Mouse (Mus musculus) limb, embryonic 12.5 days (tissue): ENCODE results near the gene Bok. TPM values are rescaled to one million over a fixed set of nuclear protein-coding genes. Genes with fewer than 3 reads are reported as not detected.

ENCODE experiments used
- ATAC-seq: fragments of 200-750 bp; cut with Nextera tagmentation; 2 replicates; pipeline ENCODE4 v1.8.0; 2017; ENCODE audit warnings: low read depth, moderate TSS enrichment; ENCODE audit not compliant: insufficient number of reproducible peaks, insufficient read depth, low FRiP score, low TSS enrichment
- H3K27ac ChIP-seq: fragments of 300-500 bp; sonication (generic); 2 replicates; pipeline ENCODE4 v1.5.1; 2016; ENCODE audit warnings: mild to moderate bottlenecking, moderate library complexity
- H3K27me3 ChIP-seq: fragments of 300-500 bp; sonication (generic); 2 replicates; pipeline ENCODE4 v1.6.1; 2016; ENCODE audit warnings: mild to moderate bottlenecking, moderate library complexity
- H3K36me3 ChIP-seq: fragments of 300-500 bp; sonication (generic); 2 replicates; pipeline ENCODE4 v1.6.1; 2016; ENCODE audit warnings: mild to moderate bottlenecking, moderate library complexity
- H3K4me1 ChIP-seq: fragments of 300-500 bp; sonication (generic); replicated peaks from 2 replicates; pipeline ENCODE4 v1.6.1; 2016
- H3K4me2 ChIP-seq: fragments of 300-500 bp; sonication (generic); 2 replicates; pipeline ENCODE4 v1.6.1; 2016; ENCODE audit warnings: mild to moderate bottlenecking, moderate library complexity
- H3K4me3 ChIP-seq: fragments of 300-500 bp; sonication (generic); replicated peaks from 2 replicates; pipeline ENCODE4 v1.5.1; 2016; ENCODE audit warnings: mild to moderate bottlenecking
- H3K9ac ChIP-seq: fragments of 300-500 bp; sonication (generic); replicated peaks from 2 replicates; pipeline ENCODE4 v1.6.1; 2016; ENCODE audit warnings: mild to moderate bottlenecking, moderate library complexity
- H3K9me3 ChIP-seq: fragments of 300-500 bp; sonication (generic); 2 replicates; pipeline ENCODE4 v1.6.1; 2016; ENCODE audit warnings: mild to moderate bottlenecking, moderate library complexity
- WGBS: fragments of 180-500 bp; shearing (Covaris S2); methylation state at CpG from one replicate; pipeline ENCODE4 v1.1.7; 2016; 5-methylcytosine and 5-hydroxymethylcytosine counted together
- polyA plus RNA-seq: library from polyadenylated mRNA; unstranded; fragments of >200 nt; fragmentation: Nextera tagmentation; extraction: Ambion mirVana; gene quantifications from 2 replicates; pipeline ENCODE4 v1.2.1, GENCODE M21; 2016

Bok gene
- polyA plus RNA-seq, 1 experiment from 2014 or later, result 38.7 TPM

GRCm38 (mm10) chr1:93691106-93691505, 5.6 kb downstream of the Bok start:
- Histone ChIP-seq H3K9me3 (no peaks in the 10 kb centered on the region), H3K4me2 (no peak overlapping the region), H3K27ac (no peak overlapping the region), H3K4me1 (peaks cover 10% of the 10 kb centered on the region), H3K27me3 (peaks cover 11% of the 10 kb centered on the region; the same call in 1 of the 2 replicates), H3K4me3 (no peak overlapping the region), H3K36me3 (peaks cover 20% of the 10 kb centered on the region), H3K9ac (no peak overlapping the region)
- WGBS, result 92% methylated on average over 8 of the region's 8 CpGs
- no peak for ATAC-seq

DNA sequence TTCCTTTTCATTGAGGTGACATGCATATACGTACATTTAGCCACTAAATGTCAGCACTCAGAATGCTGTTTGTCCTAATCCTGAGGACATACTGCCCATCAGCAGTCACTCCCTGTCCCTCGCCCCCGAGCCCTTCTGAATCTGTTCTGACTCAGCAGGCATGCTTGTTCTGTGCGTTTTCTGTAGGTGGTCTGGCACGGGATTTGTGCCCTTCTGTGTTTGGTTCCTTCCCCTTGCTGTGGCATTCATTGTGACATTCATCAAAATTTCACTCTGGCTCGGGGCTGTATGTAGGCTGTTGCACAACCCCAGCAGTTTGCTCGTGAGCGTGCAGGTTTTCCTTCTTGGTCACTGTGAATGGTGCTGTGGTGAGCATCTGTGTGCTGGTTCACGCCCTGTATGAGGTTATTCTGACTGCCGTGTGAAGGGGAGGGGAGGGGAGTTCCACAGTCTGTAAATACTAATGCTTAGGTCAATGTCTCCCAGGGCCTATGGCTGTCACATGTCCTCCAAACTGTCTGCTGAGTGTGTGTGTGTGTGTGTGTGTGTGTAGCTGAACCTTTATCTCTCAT, 6.4 kb downstream of the Bok start:
- WGBS, result 82% methylated on average over 10 of the region's 10 CpGs
- Histone ChIP-seq H3K36me3 (peaks cover 20% of the 10 kb centered on the region), H3K4me3 (no peak overlapping the region)

DNA sequence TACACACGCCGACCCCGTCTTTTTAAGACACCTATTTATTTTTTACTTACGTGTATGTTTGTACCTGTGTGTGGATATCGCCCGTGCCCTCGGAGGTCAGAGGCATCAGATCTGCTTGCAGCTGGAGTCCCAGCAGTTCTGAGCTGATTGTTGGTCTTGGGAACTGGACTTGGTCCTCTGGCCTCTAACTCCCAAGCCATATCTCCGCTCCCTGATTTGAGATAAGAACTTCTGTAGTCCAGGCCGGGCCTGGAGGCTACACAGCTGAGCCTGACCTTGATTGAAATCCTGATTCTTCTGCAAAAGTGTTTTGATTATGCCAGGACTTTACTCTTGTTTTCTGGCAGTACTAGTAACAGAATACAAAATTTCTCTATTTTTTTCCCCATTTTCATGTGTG, 7.3 kb downstream of the Bok start:
- no peak overlapping the region for H3K27ac ChIP-seq
- no peak overlapping the region for H3K4me2 ChIP-seq
- no peaks in the 10 kb centered on the region for H3K9me3 ChIP-seq
- 94% methylated on average over 9 of the region's 9 CpGs for WGBS
- no peak overlapping the region for H3K4me3 ChIP-seq
- no peak overlapping the region for H3K9ac ChIP-seq
- ATAC-seq, result no peak
- H3K4me1 ChIP-seq, result no peaks in the 10 kb centered on the region
- H3K27me3 ChIP-seq, result no peaks in the 10 kb centered on the region
- peaks cover 20% of the 10 kb centered on the region for H3K36me3 ChIP-seq

More for the DNA sequence above, 6.4 kb downstream of the Bok start:
- Histone ChIP-seq H3K9me3 (no peaks in the 10 kb centered on the region), H3K4me1 (peaks cover 3% of the 10 kb centered on the region), H3K9ac (no peak overlapping the region), H3K27ac (no peak overlapping the region), H3K4me2 (no peak overlapping the region), H3K27me3 (0 out of 2 replicates have a peak, but pooled peaks cover 3% of the 10 kb centered on the region)
- no peak for ATAC-seq

GRCm38 (mm10) chr1:93693502-93693901, 8.0 kb downstream of the Bok start:
- H3K27ac ChIP-seq, result no peak overlapping the region
- 87% methylated on average over 3 of the region's 3 CpGs for WGBS
- no peak overlapping the region for H3K9ac ChIP-seq
- ATAC-seq, result no peak
- no peaks in the 10 kb centered on the region for H3K9me3 ChIP-seq
- peaks cover 20% of the 10 kb centered on the region for H3K36me3 ChIP-seq
- no peak overlapping the region for H3K4me3 ChIP-seq
- no peaks in the 10 kb centered on the region for H3K27me3 ChIP-seq
- H3K4me1 ChIP-seq, result no peaks in the 10 kb centered on the region
- H3K4me2 ChIP-seq, result no peak overlapping the region

DNA sequence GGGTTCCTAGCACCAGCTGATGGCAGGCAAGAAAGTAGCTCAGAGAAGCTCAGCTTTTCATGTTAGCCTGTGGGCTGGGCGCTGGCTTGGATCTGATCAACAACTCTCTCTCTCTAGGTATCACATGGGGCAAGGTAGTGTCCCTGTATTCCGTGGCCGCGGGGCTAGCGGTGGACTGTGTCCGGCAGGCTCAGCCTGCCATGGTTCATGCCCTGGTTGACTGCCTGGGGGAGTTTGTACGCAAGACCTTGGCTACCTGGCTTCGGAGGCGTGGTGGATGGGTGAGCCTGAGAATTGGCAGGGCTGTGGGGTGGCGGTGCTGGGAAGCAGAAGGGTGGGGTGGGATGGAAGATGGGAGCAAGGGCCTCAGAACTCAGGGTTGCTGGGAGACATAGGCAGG, 8.5 kb downstream of the Bok start:
- Histone ChIP-seq H3K9me3 (no peaks in the 10 kb centered on the region), H3K4me1 (no peaks in the 10 kb centered on the region), H3K4me3 (no peak overlapping the region), H3K9ac (no peak overlapping the region), H3K36me3 (peaks cover 20% of the 10 kb centered on the region), H3K27ac (no peak overlapping the region), H3K27me3 (no peaks in the 10 kb centered on the region), H3K4me2 (no peak overlapping the region)
- ATAC-seq, result no peak
- 90% methylated on average over 10 of the region's 10 CpGs for WGBS

GRCm38 (mm10) chr1:93694966-93695365, 9.5 kb downstream of the Bok start:
- Histone ChIP-seq H3K36me3 (peaks cover 20% of the 10 kb centered on the region), H3K9ac (no peak overlapping the region), H3K4me3 (no peak overlapping the region), H3K4me1 (no peaks in the 10 kb centered on the region), H3K27me3 (no peaks in the 10 kb centered on the region), H3K27ac (no peak overlapping the region), H3K4me2 (no peak overlapping the region), H3K9me3 (no peaks in the 10 kb centered on the region)
- 90% methylated on average over 6 of the region's 6 CpGs for WGBS
- ATAC-seq, result no peak

- H3K4me1 ChIP-seq, result no peaks in the 10 kb centered on the region
- no peaks in the 10 kb centered on the region for H3K9me3 ChIP-seq
- H3K9ac ChIP-seq, result no peak overlapping the region
- peaks cover 17% of the 10 kb centered on the region for H3K36me3 ChIP-seq
- H3K4me3 ChIP-seq, result no peak overlapping the region
- no peaks in the 10 kb centered on the region for H3K27me3 ChIP-seq
- WGBS, result 54% methylated on average over 3 of the region's 3 CpGs
- 0 out of 2 replicates have a peak overlapping the region, but pooled peaks have one; percentile 29 for H3K27ac ChIP-seq
- no peak overlapping the region for H3K4me2 ChIP-seq
- no peak for ATAC-seq
Measured at GRCm38 (mm10) chr1:93697317-93697716, 11.9 kb downstream of the Bok start.

DNA sequence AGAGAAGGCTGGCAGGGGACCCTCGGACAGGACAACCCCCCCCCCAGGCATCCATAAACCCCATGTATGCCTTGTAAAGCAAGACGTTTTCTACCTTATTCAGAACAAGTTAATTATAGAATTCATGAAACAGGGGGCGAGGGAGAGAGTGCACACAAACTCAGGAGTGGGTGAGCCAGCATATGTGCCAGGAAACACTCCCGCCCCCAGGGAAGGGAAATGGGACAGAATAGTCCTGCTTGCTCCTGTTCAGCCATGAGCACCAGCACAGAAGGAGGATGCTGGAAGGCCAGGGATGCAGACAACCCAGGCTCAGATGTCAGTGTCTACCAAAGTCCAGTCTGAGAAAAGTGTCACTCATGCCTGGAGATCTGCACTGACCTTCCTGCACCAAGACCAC, 13.7 kb downstream of the Bok start:
- ATAC-seq, result no peak
- no peaks in the 10 kb centered on the region for H3K9me3 ChIP-seq
- no peak overlapping the region for H3K4me2 ChIP-seq
- no peaks in the 10 kb centered on the region for H3K4me1 ChIP-seq
- H3K36me3 ChIP-seq, result peaks cover 30% of the 10 kb centered on the region
- WGBS, result 67% methylated on average over 4 of the region's 4 CpGs
- no peak overlapping the region for H3K27ac ChIP-seq
- H3K27me3 ChIP-seq, result no peaks in the 10 kb centered on the region
- no peak overlapping the region for H3K9ac ChIP-seq
- H3K4me3 ChIP-seq, result no peak overlapping the region

DNA sequence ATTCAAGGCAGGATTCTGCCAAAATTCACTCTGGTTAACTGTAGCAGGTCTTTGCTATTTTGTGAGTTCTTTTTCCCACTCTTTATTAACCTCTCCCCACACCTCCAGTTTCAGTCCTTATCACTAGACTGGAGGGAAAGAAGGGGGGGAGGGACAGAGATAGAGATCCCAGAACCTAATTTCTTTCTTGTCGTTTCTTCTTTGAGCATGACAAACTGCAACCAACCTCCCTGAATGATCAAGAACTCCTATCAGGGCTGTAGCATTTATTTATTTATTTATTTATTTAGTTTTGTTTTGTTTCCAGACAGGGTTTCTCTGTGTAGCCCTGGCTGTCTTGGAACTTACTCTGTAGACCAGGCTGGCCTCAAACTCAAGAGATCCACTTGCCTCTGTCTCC, 16.6 kb downstream of the Bok start:
- H3K9me3 ChIP-seq, result no peaks in the 10 kb centered on the region
- no peak overlapping the region for H3K4me3 ChIP-seq
- WGBS, result 75% methylated on average over 1 of the region's 1 CpGs
- H3K4me1 ChIP-seq, result no peaks in the 10 kb centered on the region
- H3K27ac ChIP-seq, result no peak overlapping the region
- no peak for ATAC-seq
- H3K36me3 ChIP-seq, result peaks cover 38% of the 10 kb centered on the region
- no peak overlapping the region for H3K4me2 ChIP-seq
- no peaks in the 10 kb centered on the region for H3K27me3 ChIP-seq
- no peak overlapping the region for H3K9ac ChIP-seq

DNA sequence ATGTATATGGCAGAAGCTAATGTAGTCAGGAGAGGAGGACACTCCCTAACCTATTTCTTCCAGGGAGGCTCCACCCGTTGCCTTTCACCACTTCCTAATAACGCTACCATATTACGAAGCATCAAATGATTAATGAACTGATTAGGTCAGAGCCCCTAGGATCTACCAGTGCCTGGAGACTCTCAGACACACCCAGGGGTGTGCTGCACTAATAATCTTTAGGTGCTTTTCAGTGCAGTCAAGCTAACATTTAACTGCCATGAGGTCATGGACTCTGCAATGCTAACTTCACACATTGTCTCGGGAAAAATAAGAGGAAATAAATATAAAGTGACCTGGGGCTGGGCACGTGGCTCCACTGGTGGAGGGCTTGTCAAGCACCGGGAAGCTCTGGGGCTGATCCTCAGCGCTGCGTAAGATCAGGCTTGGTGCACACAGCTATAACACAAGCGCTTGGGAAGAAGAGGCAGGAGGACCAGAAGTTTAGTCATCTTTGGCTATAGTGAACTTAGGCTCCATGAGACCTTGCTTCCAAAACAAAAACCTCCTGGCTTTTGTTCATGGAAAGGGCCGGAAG, 18.1 kb downstream of the Bok start:
- H3K27me3 ChIP-seq, result no peaks in the 10 kb centered on the region
- H3K27ac ChIP-seq, result no peak overlapping the region
- no peaks in the 10 kb centered on the region for H3K9me3 ChIP-seq
- peaks cover 41% of the 10 kb centered on the region for H3K36me3 ChIP-seq
- WGBS, result 90% methylated on average over 10 of the region's 10 CpGs
- no peaks in the 10 kb centered on the region for H3K4me1 ChIP-seq
- H3K4me2 ChIP-seq, result no peak overlapping the region
- ATAC-seq, result no peak
- H3K4me3 ChIP-seq, result no peak overlapping the region
- no peak overlapping the region for H3K9ac ChIP-seq

DNA sequence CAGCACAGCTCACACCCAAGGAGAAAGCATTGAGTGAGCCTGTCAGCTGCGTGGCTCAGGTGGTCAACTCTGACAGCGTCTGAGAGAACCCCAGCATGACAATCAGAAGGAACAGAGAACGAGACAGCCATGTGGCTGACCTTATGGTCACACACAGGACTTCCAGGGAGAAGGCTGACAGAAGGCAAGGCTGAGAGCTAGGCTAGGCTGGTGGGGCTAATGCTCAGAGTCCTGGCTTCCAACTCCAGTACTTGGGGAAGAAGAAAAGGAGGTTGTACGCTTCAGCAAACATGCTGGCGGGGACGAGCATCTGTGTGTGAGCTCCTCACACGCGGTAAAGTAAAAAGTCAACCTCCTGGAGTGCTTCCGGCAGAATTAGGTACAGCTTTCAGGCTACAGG, 18.9 kb downstream of the Bok start:
- H3K4me3 ChIP-seq, result no peak overlapping the region
- H3K27me3 ChIP-seq, result no peaks in the 10 kb centered on the region
- H3K4me1 ChIP-seq, result no peaks in the 10 kb centered on the region
- WGBS, result 90% methylated on average over 9 of the region's 9 CpGs
- H3K9me3 ChIP-seq, result no peaks in the 10 kb centered on the region
- no peak overlapping the region for H3K27ac ChIP-seq
- no peak overlapping the region for H3K4me2 ChIP-seq
- H3K9ac ChIP-seq, result no peak overlapping the region
- ATAC-seq, result no peak
- H3K36me3 ChIP-seq, result peaks cover 42% of the 10 kb centered on the region

DNA sequence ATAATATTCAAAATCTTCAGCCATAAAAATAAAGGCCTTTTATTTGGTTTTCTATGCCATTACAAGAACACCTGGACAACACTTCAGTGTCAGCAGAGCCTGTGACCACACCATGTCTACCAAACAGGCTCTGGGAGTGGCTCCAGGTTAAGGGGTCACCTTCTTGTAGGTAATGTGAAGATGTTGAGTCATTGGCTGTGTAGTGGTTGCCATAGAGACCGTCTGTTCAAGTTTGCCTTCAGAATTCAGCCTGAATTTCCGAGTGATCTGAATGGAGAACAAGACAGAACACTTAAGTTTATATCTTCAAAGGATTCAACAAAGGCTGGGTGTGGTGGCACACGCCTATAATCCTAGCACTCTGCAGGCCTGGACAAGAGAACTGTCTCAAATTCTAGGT, 19.9 kb downstream of the Bok start:
- Histone ChIP-seq H3K4me3 (no peak overlapping the region), H3K9ac (no peak overlapping the region), H3K36me3 (peaks cover 42% of the 10 kb centered on the region), H3K27me3 (no peaks in the 10 kb centered on the region), H3K4me2 (no peak overlapping the region), H3K9me3 (no peaks in the 10 kb centered on the region), H3K27ac (no peak overlapping the region), H3K4me1 (no peaks in the 10 kb centered on the region)
- 79% methylated on average over 3 of the region's 3 CpGs for WGBS
- no peak for ATAC-seq
